Mouse (Mus musculus): Measurements from ENCODE around the gene Gm11027. TPM values are rescaled to one million over a fixed set of nuclear protein-coding genes. Genes with fewer than 3 reads are reported as not detected.

Gm11027 gene
- total RNA-seq, 4 experiments from 2014 or later = not detected

Small RNA genes lying within 50 kb of the gene (microRNA-seq; reads per million reads assigned to microRNA genes)
- gene Gm23190 = 0 reads per million in 2 experiments

Other genes starting within 250 kb of the Gm11027 start
- 10 to 100 TPM; 30.9 to 35.5 (median 33.8) TPM for gene Zfp386, start 227.7 kb upstream of the Gm11027 start, total RNA-seq (2022)
- gene Vipr2, start 197.7 kb upstream of the Gm11027 start, total RNA-seq (2022) = 1 to 10 TPM in 2 of 4 experiments, under 1 TPM in 2; 0.33 to 1.9 (median 1.0) TPM
- 10 to 100 TPM; 15.1 to 22.2 (median 19.8) TPM for gene Wdr60, start 12.4 kb upstream of the Gm11027 start, total RNA-seq (2022)
- 10 to 100 TPM; 56.7 to 82.0 (median 65.6) TPM for gene Esyt2, start 5.8 kb downstream of the Gm11027 start, total RNA-seq (2022)
- 1 to 10 TPM; 5.3 to 6.9 (median 6.0) TPM for gene Ncapg2, start 130.0 kb downstream of the Gm11027 start, total RNA-seq (2022)
- 100 to 1,000 TPM; 279 to 314 (median 303) TPM for gene Ptprn2, start 210.3 kb downstream of the Gm11027 start, total RNA-seq (2022)

Measured in layer of hippocampus, adult 8-10 months (tissue).